Mouse (Mus musculus) heart, adult 2 months (tissue): Measurements from ENCODE around the gene Rasl10b. TPM values are rescaled to one million over a fixed set of nuclear protein-coding genes. Genes with fewer than 3 reads are reported as not detected.
A peak's percentile ranks its signal among the peaks of the same experiment; 100 is the strongest.

Experiments used
- DNase-seq, 2 experiments: peaks; one replicate each; pipeline ENCODE4 v3.0.0; 2021
- H3K27ac ChIP-seq: fragments of 200-600 bp; 2 replicates; pipeline ENCODE4 v1.8.1; 2022
- H3K27me3 ChIP-seq: fragments of 200-500 bp; 2 replicates; pipeline ENCODE4 v1.6.1; 2012; ENCODE audit warnings: mild to moderate bottlenecking, low read length, inconsistent platforms, mixed read lengths; ENCODE audit not compliant: control insufficient read depth, insufficient read depth
- H3K36me3 ChIP-seq: fragments of 200-500 bp; 2 replicates; pipeline ENCODE4 v1.6.1; 2012; ENCODE audit warnings: low read length, inconsistent platforms; ENCODE audit not compliant: control insufficient read depth, insufficient read depth
- H3K4me1 ChIP-seq: fragments of 200-500 bp; 2 replicates; pipeline ENCODE4 v1.6.1; 2011; ENCODE audit warnings: low read length; ENCODE audit not compliant: control insufficient read depth, insufficient read depth
- H3K4me3 ChIP-seq: fragments of 200-600 bp; 2 replicates; pipeline ENCODE4 v1.8.1; 2022
- H3K79me2 ChIP-seq: fragments of 200-500 bp; replicated peaks from 2 replicates; pipeline ENCODE4 v1.6.1; 2012; ENCODE audit warnings: mild to moderate bottlenecking, inconsistent platforms, low read length, moderate library complexity, mixed read lengths; ENCODE audit not compliant: control insufficient read depth, insufficient read depth
- H3K9ac ChIP-seq: fragments of 200-500 bp; 2 replicates; pipeline ENCODE4 v1.6.1; 2012; ENCODE audit warnings: low read depth, mild to moderate bottlenecking, control low read depth, inconsistent platforms, low read length, mixed read lengths
- CTCF ChIP-seq: fragments of 200-600 bp; IDR thresholded peaks from 2 replicates; pipeline ENCODE4 v1.8.1; 2022; ENCODE audit warnings: antibody characterized with exemption, mild to moderate bottlenecking, moderate library complexity
- EP300 ChIP-seq: fragments of 200-500 bp; IDR thresholded peaks from 2 replicates; pipeline ENCODE4 v1.6.1; 2011; ENCODE audit warnings: low read depth, low read length, control low read depth; ENCODE audit not compliant: insufficient read depth
- POLR2A ChIP-seq: fragments of 200-500 bp; IDR thresholded peaks from 2 replicates; pipeline ENCODE4 v1.6.1; 2011; ENCODE audit warnings: mild to moderate bottlenecking, low read depth, low read length, control low read depth; ENCODE audit not compliant: insufficient read depth
- WGBS: fragments of 180-500 bp; shearing (Covaris S2); methylation state at CpG from one replicate; pipeline ENCODE4 v1.1.7; 2018; 5-methylcytosine and 5-hydroxymethylcytosine counted together
- intact Hi-C: fragments of 180-260 bp; cut with DNase I; formaldehyde crosslinking; loops from one replicate; pipeline ENCODE4 v1.15.1; 2025
- polyA plus RNA-seq: library from polyadenylated mRNA; depleted of rRNA; stranded (reverse); fragments of >200 nt; gene quantifications from 2 replicates; pipeline ENCODE4 v1.2.3, GENCODE M21; 2012
- total RNA-seq, 2 experiments: library from RNA; stranded (reverse); gene quantifications; 2 replicates each; pipeline ENCODE4 v1.2.3; 2021

Rasl10b gene
- total and polyA plus RNA-seq, 3 experiments, result 61.9 to 77.8 (median 70.8) TPM

DNA sequence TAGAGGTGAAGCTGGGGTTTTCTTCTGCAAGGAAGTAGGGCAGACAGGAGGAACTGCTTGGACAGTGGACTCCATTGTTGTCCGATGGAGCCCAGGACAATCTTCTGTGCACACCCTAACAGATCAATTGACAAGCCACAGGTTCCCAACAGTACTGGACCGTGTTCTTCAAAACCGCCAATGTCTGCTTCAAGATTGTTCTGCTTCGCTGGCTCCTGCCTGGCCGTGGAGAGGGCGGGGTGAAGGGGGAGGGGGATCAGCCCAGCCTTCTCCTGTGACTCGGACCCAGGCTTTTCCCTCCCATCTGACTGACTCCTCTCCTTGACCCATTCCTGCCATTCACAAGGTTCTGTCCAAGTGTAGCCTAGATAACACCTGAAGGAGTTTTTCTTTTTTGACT lies 48.3 kb downstream of the Rasl10b start:
- DNase-seq, result no peak
- H3K9ac ChIP-seq, result no peak overlapping the region
- intact Hi-C loops, result no loop called here
- H3K36me3 ChIP-seq, result peaks cover 3% of the 10 kb centered on the region; the same call in 1 of the 2 replicates
- H3K79me2 ChIP-seq, result no peaks in the 10 kb centered on the region
- no peaks in the 10 kb centered on the region for H3K27me3 ChIP-seq
- WGBS, result 75% methylated on average over 7 of the region's 7 CpGs
- no peak overlapping the region for H3K4me3 ChIP-seq
- H3K27ac ChIP-seq, result no peak overlapping the region; the same call in 1 of the 2 replicates
- TF ChIP-seq POLR2A (no peak), EP300 (no peak), CTCF (no peak)
- H3K4me1 ChIP-seq, result peaks cover 17% of the 10 kb centered on the region

DNA sequence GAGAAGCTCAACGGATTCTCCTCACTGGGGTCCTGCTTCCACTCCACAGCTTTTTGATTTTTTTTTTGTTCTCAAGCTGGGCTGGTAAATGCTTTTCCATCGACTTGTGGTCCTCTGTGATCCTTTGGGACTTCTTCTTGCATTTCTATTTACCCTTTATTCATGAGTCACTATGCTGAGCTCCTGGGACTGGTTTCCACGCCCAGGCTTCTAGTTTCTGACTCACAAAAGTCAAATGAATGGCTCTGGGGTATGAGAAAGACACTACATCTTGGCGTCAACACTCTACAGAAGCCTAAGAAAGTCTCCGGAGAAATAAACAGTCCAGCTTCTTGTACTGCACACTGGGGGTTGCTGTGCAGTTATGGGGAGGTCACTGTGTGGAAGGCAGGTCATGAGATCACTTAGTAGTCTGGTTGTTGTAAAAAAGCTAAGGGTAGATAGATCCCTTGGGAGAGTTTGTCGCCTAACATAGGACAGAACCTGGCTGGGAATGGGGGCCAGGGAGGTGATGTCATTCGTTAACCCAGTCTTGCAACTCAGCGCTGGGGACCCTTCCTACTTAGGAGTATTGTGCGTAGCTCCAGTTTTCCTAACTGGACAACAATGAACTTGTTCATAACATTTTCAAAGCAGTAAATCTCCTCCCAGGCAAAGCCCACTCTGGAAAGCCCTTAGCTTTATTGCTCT lies 49.1 kb downstream of the Rasl10b start:
- Histone ChIP-seq H3K4me3 (no peak overlapping the region), H3K27me3 (no peaks in the 10 kb centered on the region), H3K9ac (no peak overlapping the region), H3K79me2 (peaks cover 3% of the 10 kb centered on the region; the same call in 1 of the 2 replicates), H3K36me3 (peaks cover 3% of the 10 kb centered on the region; the same call in 1 of the 2 replicates), H3K4me1 (peaks cover 18% of the 10 kb centered on the region), H3K27ac (peak overlapping the region; percentile 33)
- WGBS, result 59% methylated on average over 9 of the region's 9 CpGs
- intact Hi-C loops, result no loop called here
- peak in 1 of 2 experiments; percentile 24 for DNase-seq
- no peak for TF ChIP-seq EP300
- no peak for TF ChIP-seq POLR2A
- TF ChIP-seq CTCF, result no peak

DNA sequence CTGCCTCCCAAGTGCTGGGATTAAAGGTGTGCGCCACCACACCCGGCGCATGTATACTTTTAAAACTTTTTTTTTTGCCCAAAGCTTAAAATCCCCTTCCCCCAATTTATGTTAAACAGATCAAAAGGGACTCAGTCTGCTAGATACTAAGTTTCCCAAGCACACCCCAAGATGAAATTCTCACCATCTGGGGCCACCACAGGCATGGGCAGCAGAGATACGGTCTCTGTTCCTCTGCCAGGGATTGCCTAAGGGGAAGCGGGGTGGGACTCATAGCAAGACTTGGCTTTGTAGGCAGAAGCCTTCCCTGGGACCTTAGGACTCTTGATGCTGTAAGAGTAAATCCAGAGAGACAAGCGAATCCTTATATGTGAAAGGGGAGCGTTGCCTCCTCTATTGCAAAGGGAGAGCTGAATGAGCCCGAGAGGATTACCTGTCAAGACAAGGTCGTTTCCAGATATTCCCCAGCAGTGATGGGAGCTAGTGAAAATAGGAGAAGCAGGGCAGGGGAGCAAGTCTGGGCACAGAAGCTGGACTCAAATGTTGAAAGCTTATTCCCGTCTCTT lies 52.6 kb downstream of the Rasl10b start:
- Histone ChIP-seq H3K9ac (peak overlapping the region; percentile 10; the same call in 1 of the 2 replicates), H3K79me2 (peaks cover 3% of the 10 kb centered on the region; the same call in 1 of the 2 replicates), H3K36me3 (peaks cover 3% of the 10 kb centered on the region; the same call in 1 of the 2 replicates), H3K27ac (no peak overlapping the region), H3K4me3 (no peak overlapping the region), H3K27me3 (no peaks in the 10 kb centered on the region), H3K4me1 (peaks cover 22% of the 10 kb centered on the region)
- TF ChIP-seq EP300 (no peak), CTCF (no peak), POLR2A (no peak)
- WGBS, result 86% methylated on average over 10 of the region's 10 CpGs
- intact Hi-C loops, result no loop called here
- no peak for DNase-seq

DNA sequence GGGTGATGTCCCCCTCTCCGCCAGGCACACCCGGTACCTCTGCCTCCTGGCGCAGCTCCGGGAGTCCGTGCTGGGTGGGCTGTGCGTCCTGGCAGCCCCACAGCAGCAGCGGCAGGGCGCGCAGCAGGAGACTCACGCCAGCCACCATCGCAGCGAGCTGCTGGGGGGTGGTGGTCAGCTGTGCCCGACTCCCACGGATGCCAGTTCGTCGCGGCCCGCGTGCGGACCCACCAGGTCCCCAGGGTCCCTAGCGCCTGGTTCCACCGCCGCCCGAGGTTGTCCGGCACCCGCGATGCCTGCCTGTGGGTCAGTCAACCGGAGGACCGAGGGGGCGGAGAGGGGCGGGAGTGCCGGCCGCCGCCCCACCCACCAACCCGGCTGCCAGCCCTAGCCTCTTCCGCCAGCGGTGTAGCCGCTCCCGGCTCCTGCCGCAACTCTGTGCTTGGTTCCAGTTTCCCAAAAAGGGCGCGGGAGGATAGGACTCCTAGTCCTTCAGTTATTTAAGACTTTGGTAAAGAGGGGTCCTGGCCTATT lies 53.8 kb downstream of the Rasl10b start, which contains the start of gene Mmp28:
TSS of gene Mmp28 (minus strand) at position 361 of the 534 bp plus-strand sequence.
- Histone ChIP-seq H3K27ac (peak within 1 kb of the TSS; percentile 78), H3K79me2 (peaks cover 3% of the 10 kb centered on the region; the same call in 1 of the 2 replicates), H3K4me1 (peaks cover 24% of the 10 kb centered on the region), H3K36me3 (peaks cover 4% of the 10 kb centered on the region; the same call in 1 of the 2 replicates), H3K9ac (peak within 1 kb of the TSS; percentile 90), H3K27me3 (no peaks in the 10 kb centered on the region), H3K4me3 (peak within 1 kb of the TSS; percentile 59)
- intact Hi-C loops, result no loop called here
- WGBS, result under 1% methylated on average over 42 of the region's 42 CpGs
- TF ChIP-seq POLR2A, result peak; percentile 42
- no peak for TF ChIP-seq EP300
- TF ChIP-seq CTCF, result no peak
- DNase-seq, result peak; percentile 85 to 87

DNA sequence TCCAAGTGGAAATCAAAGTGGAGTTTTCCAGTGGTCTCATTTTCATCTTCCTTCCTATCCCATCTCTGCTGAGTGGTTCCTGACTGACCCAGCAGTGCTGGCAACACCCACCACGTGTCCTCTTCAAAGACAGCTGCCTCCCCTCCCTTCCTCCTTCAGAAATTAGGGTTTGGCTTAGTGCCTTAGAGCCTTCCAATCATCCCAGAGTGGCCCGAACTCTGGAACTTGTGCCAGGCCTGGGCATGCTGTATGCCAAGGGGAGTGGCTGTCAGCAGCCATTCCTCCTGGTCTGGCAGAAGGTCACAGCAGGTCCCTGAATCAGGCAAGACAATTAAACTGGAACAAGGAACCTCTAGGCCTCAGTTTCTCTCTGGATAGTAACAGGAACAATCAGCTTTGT lies 57.0 kb downstream of the Rasl10b start:
- H3K79me2 ChIP-seq, result peaks cover 3% of the 10 kb centered on the region; the same call in 1 of the 2 replicates

More for the DNA sequence above, 57.0 kb downstream of the Rasl10b start:
- Histone ChIP-seq H3K4me3 (no peak overlapping the region), H3K36me3 (peaks cover 4% of the 10 kb centered on the region; the same call in 1 of the 2 replicates), H3K27me3 (no peaks in the 10 kb centered on the region), H3K27ac (peak overlapping the region; percentile 72), H3K9ac (no peak overlapping the region), H3K4me1 (peaks cover 21% of the 10 kb centered on the region)
- intact Hi-C loops, result loop anchor here (5.0 kb wide), 1 partner anchor 514 kb away; the partner anchor contains the start of gene Slfn5
- 8% methylated on average over 2 of the region's 2 CpGs for WGBS
- TF ChIP-seq CTCF (no peak), EP300 (peak; percentile 78; the same call in 1 of the 2 replicates), POLR2A (no peak)
- peak; percentile 71 to 79 for DNase-seq
